Mouse (Mus musculus): Measurements from ENCODE around the gene Magi1.

DNA sequence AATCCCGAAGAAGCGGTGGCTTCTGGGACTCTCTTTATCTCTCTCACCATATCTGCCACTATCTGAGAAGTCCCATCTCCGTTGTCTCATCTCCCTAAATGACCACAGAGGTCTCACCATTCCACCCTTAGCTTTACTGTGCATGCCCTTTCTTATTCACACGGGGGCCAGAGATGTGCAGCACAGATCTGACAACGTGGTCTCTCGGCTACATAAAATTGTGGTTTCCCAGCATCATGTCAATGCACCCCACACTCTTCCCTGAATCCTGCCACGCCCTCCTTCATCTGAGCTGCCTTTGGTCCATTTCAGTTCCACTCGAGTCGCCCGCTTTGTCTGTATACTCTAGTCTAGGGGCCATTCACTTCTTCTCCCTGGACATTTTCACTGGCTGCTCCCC is 557.6 kb downstream of the Magi1 start:
- TF ChIP-seq CTCF (IDR thresholded peaks at IDR 0.05; ENCODE audit: low read depth) = no peak
- no peak for TF ChIP-seq EP300 (IDR thresholded peaks at IDR 0.05; ENCODE audit: low read depth)
